Mouse (Mus musculus): ENCODE results near the gene Ccdc30. TPM values are rescaled to one million over a fixed set of nuclear protein-coding genes. Genes with fewer than 3 reads are reported as not detected.

Gene Ccdc30
- polyA plus RNA-seq, 1 experiment from 2014 or later: 20.6 TPM

DNA sequence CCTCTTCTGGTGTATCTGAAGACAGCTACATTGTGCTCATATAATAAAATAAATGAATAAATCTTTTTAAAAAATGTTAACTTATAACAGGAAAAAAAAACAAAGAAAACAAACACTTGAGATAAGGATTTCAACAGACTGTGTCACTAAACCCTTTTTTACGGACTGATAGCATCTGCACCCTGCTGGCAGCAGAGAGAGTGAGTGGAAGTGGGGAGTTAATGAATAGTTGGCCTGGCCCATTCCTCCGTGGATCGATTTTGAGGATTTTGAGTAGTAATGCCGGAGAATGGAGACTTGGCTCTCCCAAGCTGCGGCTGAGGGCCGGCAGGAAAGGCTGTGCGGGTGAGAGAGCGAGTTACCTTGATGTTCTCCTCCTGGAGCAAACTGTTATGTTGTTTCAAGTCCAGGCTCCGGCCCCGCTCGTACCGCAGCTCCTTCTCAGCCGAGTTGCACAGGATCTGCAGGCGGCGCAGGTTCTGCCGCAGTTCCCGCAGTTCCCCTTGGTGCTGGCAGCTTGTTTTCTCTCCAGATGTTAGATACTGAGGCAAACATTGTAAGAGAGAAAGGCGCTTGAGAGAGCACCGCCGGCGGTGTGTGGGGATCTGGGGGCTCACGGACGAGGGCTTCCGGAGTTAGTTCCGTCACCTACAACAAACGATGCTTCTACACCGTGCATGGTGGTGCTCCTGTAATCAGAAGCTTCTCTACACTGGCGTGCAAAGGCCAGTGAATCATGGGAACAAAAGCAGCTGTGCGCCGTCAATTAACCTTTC is 55.9 kb downstream of the Ccdc30 start:
- Histone ChIP-seq H3K4me2 (ENCODE audit: low read length) (peak overlapping the region; percentile 56), H3K9me3 (ENCODE audit: control insufficient read depth, low read length) (no peaks in the 10 kb centered on the region), H3K4me1 (ENCODE audit: control insufficient read depth, insufficient read depth, low read length) (peaks cover 3% of the 10 kb centered on the region; the same call in 1 of the 2 replicates), H3K36me3 (ENCODE audit: control insufficient read depth, insufficient read depth, low read length) (no peaks in the 10 kb centered on the region), H3K4me3 (replicated peaks; ENCODE audit: low read depth, low read length) (peak overlapping the region; percentile 33), H3K9ac (replicated peaks; ENCODE audit: low read length) (peak overlapping the region; percentile 50; the same call in 1 of the 2 replicates), H3K27me3 (ENCODE audit: control insufficient read depth, insufficient read depth, low read length) (no peaks in the 10 kb centered on the region), H3K27ac (replicated peaks; ENCODE audit: low read depth, low read length) (peak overlapping the region; percentile 75)
- DNase-seq (peak; percentile 70), ATAC-seq (ENCODE audit: low FRiP score, low TSS enrichment) (no peak; the same call in 1 of the 2 replicates)
- WGBS: 8% methylated on average over 30 of the region's 30 CpGs

DNA sequence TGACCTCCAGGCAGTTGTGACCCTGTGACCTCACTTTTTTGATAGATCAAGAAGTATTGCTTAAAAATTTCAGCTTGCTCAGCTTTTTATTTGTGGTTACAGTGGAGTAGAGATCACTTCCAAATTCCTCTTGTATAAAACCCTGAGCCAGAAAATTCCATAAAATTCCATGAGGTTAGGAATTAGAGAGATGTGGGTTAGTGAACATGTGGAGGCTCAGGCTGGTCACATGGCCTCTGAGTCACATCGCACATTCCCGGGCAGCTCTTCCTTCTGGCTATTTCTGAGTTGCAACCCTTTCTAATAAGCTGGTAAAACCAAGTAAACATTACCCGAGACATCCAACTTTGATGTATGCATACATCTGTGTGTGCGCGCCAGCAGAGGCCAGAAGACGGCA is 69.8 kb downstream of the Ccdc30 start:
- 95% methylated on average over 6 of the region's 6 CpGs for WGBS
- no peak overlapping the region for H3K4me2 ChIP-seq (ENCODE audit: low read length)
- H3K9ac ChIP-seq (replicated peaks; ENCODE audit: low read length): no peak overlapping the region

DNA sequence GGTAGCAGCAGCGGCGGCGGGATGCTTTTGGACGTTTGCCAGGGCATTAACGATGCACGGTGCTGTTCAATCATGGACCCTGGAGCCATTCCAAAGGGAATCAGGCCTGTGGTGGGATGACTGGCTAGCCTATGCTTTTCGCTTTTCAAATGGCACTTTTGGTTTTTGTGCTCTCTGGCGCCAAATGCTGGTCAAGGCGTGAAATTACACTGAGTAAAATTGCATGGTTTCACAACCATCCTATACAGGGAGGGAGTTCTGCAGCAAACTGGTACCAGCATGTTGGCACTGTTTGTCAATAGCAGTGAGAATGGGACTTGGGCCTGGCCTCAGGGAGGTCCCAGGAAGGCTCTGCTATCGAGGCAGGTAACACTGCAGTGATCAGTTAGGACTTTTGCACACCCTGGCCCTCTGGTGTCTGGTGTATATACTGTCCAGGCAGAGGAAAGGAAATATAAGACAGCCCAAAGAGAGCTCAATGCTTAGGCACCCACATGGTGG is 76.4 kb downstream of the Ccdc30 start:
- H3K27ac ChIP-seq (replicated peaks; ENCODE audit: low read depth, low read length): peak overlapping the region; percentile 91
- ATAC-seq (ENCODE audit: low FRiP score, low TSS enrichment) (peak; percentile 93), DNase-seq (peak; percentile 95)
- H3K27me3 ChIP-seq (ENCODE audit: control insufficient read depth, insufficient read depth, low read length): no peaks in the 10 kb centered on the region
- no peaks in the 10 kb centered on the region for H3K36me3 ChIP-seq (ENCODE audit: control insufficient read depth, insufficient read depth, low read length)
- peaks cover 14% of the 10 kb centered on the region for H3K4me1 ChIP-seq (ENCODE audit: control insufficient read depth, insufficient read depth, low read length)
- H3K9ac ChIP-seq (replicated peaks; ENCODE audit: low read length): peak overlapping the region; percentile 32
- H3K4me3 ChIP-seq (replicated peaks; ENCODE audit: low read depth, low read length): peak overlapping the region; percentile 14
- peak overlapping the region; percentile 46 for H3K4me2 ChIP-seq (ENCODE audit: low read length)
- 1% methylated on average over 10 of the region's 10 CpGs for WGBS
- no peaks in the 10 kb centered on the region for H3K9me3 ChIP-seq (ENCODE audit: control insufficient read depth, low read length)

More for the DNA sequence above, 69.8 kb downstream of the Ccdc30 start:
- H3K4me1 ChIP-seq (ENCODE audit: control insufficient read depth, insufficient read depth, low read length): no peaks in the 10 kb centered on the region
- no peaks in the 10 kb centered on the region for H3K9me3 ChIP-seq (ENCODE audit: control insufficient read depth, low read length)
- ATAC-seq (ENCODE audit: low FRiP score, low TSS enrichment) (no peak), DNase-seq (no peak)
- no peak overlapping the region for H3K4me3 ChIP-seq (replicated peaks; ENCODE audit: low read depth, low read length)
- no peaks in the 10 kb centered on the region for H3K27me3 ChIP-seq (ENCODE audit: control insufficient read depth, insufficient read depth, low read length)
- H3K36me3 ChIP-seq (ENCODE audit: control insufficient read depth, insufficient read depth, low read length): 0 out of 2 replicates have a peak, but pooled peaks cover 5% of the 10 kb centered on the region
- H3K27ac ChIP-seq (replicated peaks; ENCODE audit: low read depth, low read length): no peak overlapping the region

DNA sequence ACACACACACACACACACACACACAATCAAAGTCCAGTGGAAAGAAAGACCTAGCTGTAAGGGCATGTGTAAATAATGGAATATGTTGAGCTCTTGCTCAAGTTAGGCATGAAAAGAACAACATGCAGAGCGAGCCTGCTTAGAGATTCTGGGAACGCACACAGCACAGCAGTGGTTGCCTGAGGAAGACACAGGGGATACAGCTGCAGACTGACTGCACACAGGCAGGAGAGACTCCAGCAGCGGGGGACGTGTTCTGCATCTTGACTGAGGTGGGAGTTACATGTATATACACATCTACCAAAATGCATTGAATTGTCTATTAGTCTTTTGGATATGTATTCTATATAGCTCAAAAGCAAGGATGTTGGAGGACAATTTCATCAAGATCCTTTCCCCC is 76.9 kb downstream of the Ccdc30 start:
- peak overlapping the region; percentile 32 for H3K9ac ChIP-seq (replicated peaks; ENCODE audit: low read length)
- no peaks in the 10 kb centered on the region for H3K36me3 ChIP-seq (ENCODE audit: control insufficient read depth, insufficient read depth, low read length)
- H3K4me3 ChIP-seq (replicated peaks; ENCODE audit: low read depth, low read length): peak overlapping the region; percentile 14
- ATAC-seq (ENCODE audit: low FRiP score, low TSS enrichment) (peak; percentile 87), DNase-seq (peak; percentile 78)
- H3K9me3 ChIP-seq (ENCODE audit: control insufficient read depth, low read length): no peaks in the 10 kb centered on the region
- WGBS: 25% methylated on average over 4 of the region's 4 CpGs
- no peaks in the 10 kb centered on the region for H3K27me3 ChIP-seq (ENCODE audit: control insufficient read depth, insufficient read depth, low read length)
- peaks cover 14% of the 10 kb centered on the region for H3K4me1 ChIP-seq (ENCODE audit: control insufficient read depth, insufficient read depth, low read length)
- peak overlapping the region; percentile 46 for H3K4me2 ChIP-seq (ENCODE audit: low read length)
- peak overlapping the region; percentile 91 for H3K27ac ChIP-seq (replicated peaks; ENCODE audit: low read depth, low read length)

DNA sequence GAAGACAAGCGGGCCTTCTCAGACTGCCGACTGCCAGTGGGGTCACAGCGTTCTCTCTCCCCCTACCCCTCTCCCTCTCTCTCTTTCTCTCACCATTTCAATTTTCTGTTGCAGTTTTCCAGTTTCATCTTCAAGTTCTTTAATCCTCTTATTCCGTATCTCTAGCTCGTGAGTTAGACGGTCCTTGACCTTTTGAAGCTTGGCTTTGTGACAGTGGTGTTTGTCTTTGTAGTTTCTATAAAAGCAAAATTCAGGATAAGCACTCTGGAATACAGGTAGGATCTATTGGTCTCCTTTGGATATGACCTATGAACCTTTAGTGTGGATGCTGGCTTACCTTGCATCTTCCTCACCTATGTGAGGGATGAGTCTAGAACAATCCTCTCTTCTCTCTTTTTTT is 81.8 kb downstream of the Ccdc30 start:
- no peak overlapping the region for H3K9ac ChIP-seq (replicated peaks; ENCODE audit: low read length)
- no peak for ATAC-seq (ENCODE audit: low FRiP score, low TSS enrichment)
- WGBS: 87% methylated on average over 6 of the region's 6 CpGs
- H3K27ac ChIP-seq (replicated peaks; ENCODE audit: low read depth, low read length): no peak overlapping the region
- no peaks in the 10 kb centered on the region for H3K9me3 ChIP-seq (ENCODE audit: control insufficient read depth, low read length)
- H3K4me3 ChIP-seq (replicated peaks; ENCODE audit: low read depth, low read length): no peak overlapping the region
- H3K4me1 ChIP-seq (ENCODE audit: control insufficient read depth, insufficient read depth, low read length): peaks cover 6% of the 10 kb centered on the region; the same call in 1 of the 2 replicates
- no peaks in the 10 kb centered on the region for H3K36me3 ChIP-seq (ENCODE audit: control insufficient read depth, insufficient read depth, low read length)
- H3K27me3 ChIP-seq (ENCODE audit: control insufficient read depth, insufficient read depth, low read length): no peaks in the 10 kb centered on the region
- DNase-seq: no peak
- no peak overlapping the region for H3K4me2 ChIP-seq (ENCODE audit: low read length)

DNA sequence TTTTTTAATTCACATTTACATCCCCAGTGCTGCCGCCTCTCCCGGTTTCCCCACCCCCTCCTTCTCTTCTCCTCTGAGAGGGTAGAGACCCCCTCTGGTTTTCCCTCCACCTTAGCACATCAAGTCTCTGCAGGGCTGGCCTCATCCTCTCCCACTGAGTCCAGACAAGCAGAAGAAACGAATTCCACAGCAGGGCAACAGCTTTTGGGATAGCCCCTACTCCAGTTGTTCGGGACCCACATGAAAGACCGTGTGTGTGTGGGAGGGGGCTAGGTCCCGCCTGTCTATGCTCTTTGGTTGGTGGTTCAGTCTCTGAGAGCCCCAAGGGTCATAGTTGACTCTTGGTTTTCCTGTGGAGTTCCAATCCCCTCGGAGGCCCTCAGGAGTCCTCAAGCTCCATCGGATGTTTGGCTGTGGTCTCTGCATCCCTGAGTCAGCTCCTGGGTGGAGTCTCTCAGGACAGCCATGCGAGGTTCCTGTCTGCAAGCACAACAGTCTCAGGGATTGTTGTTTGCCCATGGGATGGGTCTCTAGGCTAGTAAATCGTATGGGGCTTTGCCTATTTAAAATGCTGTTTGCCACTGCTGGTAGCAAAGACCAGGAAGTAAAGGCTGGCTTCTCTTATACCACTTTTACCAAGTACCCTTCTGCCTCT is 94.3 kb downstream of the Ccdc30 start:
- H3K4me3 ChIP-seq (replicated peaks; ENCODE audit: low read depth, low read length): peak overlapping the region; percentile 63
- peaks cover 20% of the 10 kb centered on the region for H3K36me3 ChIP-seq (ENCODE audit: control insufficient read depth, insufficient read depth, low read length)
- peaks cover 11% of the 10 kb centered on the region for H3K4me1 ChIP-seq (ENCODE audit: control insufficient read depth, insufficient read depth, low read length)
- DNase-seq: peak; percentile 2
- peak; percentile 49 for ATAC-seq (ENCODE audit: low FRiP score, low TSS enrichment)
- 27% methylated on average over 10 of the region's 10 CpGs for WGBS
- peak overlapping the region; percentile 71 for H3K4me2 ChIP-seq (ENCODE audit: low read length)
- H3K9ac ChIP-seq (replicated peaks; ENCODE audit: low read length): peak overlapping the region; percentile 66
- H3K27ac ChIP-seq (replicated peaks; ENCODE audit: low read depth, low read length): peak overlapping the region; percentile 90
- no peaks in the 10 kb centered on the region for H3K27me3 ChIP-seq (ENCODE audit: control insufficient read depth, insufficient read depth, low read length)
- H3K9me3 ChIP-seq (ENCODE audit: control insufficient read depth, low read length): no peaks in the 10 kb centered on the region

DNA sequence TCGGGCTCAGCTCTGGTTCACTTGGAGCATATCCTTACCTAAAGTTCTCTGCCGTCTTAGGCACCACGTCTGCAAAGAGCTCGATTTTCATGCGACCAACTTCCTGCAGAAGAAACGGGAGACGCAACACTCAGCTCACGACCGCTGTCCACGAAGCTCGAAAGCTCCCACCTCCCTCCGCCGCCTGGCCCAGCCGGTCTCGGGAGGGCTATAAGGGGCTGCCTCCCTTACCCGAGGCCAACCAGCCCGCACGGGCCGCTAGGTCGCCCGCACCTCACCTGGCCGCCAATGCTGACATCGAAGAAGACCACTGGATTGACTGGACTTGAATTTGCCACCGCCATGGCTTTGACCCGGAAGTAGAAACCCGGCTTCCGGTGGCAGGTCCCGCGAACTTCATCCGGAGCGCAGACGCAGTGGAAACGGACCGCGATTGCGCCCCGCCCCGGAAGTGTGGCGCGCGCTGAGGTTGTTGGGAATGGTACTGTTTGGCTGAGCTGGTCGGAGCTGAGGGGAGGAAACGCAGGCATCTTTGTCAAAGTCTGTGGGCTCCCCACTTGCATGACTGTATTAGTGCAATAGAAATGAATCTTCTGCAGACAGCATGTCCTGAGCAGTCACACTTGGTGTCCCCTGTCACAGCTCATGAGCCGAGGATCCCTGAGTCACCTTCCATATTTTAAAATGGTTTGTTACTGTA is 95.0 kb downstream of the Ccdc30 start, which contains the start of gene Ppih:
Gene Ppih (minus strand): TSS at position 416 of the 700 bp plus-strand sequence.
- Histone ChIP-seq H3K9ac (replicated peaks; ENCODE audit: low read length) (peak within 1 kb of the TSS; percentile 66), H3K4me3 (replicated peaks; ENCODE audit: low read depth, low read length) (peak within 1 kb of the TSS; percentile 63), H3K36me3 (ENCODE audit: control insufficient read depth, insufficient read depth, low read length) (peaks cover 28% of the 10 kb centered on the region), H3K4me2 (ENCODE audit: low read length) (peak within 1 kb of the TSS; percentile 71), H3K9me3 (ENCODE audit: control insufficient read depth, low read length) (no peaks in the 10 kb centered on the region), H3K27me3 (ENCODE audit: control insufficient read depth, insufficient read depth, low read length) (no peaks in the 10 kb centered on the region), H3K4me1 (ENCODE audit: control insufficient read depth, insufficient read depth, low read length) (peaks cover 11% of the 10 kb centered on the region), H3K27ac (replicated peaks; ENCODE audit: low read depth, low read length) (peak within 1 kb of the TSS; percentile 90)
- ATAC-seq (ENCODE audit: low FRiP score, low TSS enrichment) (peak; percentile 96), DNase-seq (peak; percentile 98)
- 1% methylated on average over 44 of the region's 44 CpGs for WGBS

DNA sequence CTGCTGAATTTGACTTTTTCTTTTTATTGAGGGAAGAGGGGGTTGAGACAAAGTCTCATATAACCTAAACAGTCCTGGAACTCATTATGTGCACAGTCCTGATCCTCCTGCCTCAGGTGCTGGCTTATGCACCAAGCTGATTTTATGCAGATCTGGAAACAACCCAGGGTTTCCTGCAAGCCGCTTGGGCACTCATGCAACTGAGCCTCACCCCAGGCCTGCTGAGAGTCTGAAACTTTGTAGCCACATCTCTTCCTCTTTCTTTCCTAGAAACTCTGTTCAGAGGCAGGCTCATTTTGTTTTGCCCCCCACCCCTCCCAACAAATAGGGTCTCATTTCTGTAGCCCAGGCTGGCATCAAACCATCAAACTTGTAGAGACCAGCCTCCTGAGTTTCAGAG is 101.6 kb downstream of the Ccdc30 start:
- DNase-seq: no peak
- peaks cover 73% of the 10 kb centered on the region for H3K36me3 ChIP-seq (ENCODE audit: control insufficient read depth, insufficient read depth, low read length)
- no peak for ATAC-seq (ENCODE audit: low FRiP score, low TSS enrichment)
- H3K4me3 ChIP-seq (replicated peaks; ENCODE audit: low read depth, low read length): no peak overlapping the region
- no peak overlapping the region for H3K9ac ChIP-seq (replicated peaks; ENCODE audit: low read length)
- 90% methylated on average over 1 of the region's 1 CpGs for WGBS
- no peaks in the 10 kb centered on the region for H3K4me1 ChIP-seq (ENCODE audit: control insufficient read depth, insufficient read depth, low read length)
- no peaks in the 10 kb centered on the region for H3K27me3 ChIP-seq (ENCODE audit: control insufficient read depth, insufficient read depth, low read length)
- no peak overlapping the region for H3K27ac ChIP-seq (replicated peaks; ENCODE audit: low read depth, low read length)
- no peaks in the 10 kb centered on the region for H3K9me3 ChIP-seq (ENCODE audit: control insufficient read depth, low read length)
- no peak overlapping the region for H3K4me2 ChIP-seq (ENCODE audit: low read length)

Measured in midbrain, embryonic 14.5 days (tissue).